Mouse (Mus musculus): ENCODE data around the gene Mapt. TPM values are rescaled to one million over a fixed set of nuclear protein-coding genes. Genes with fewer than 3 reads are reported as not detected.
A peak's percentile ranks its signal among the peaks of the same experiment; 100 is the strongest.

Gene Mapt
- polyA plus RNA-seq, 1 experiment from 2014 or later: 1,112 TPM

- Histone ChIP-seq H3K9ac (no peak overlapping the region), H3K27ac (no peak overlapping the region), H3K9me3 (no peaks in the 10 kb centered on the region), H3K4me1 (peaks cover 14% of the 10 kb centered on the region), H3K36me3 (replicated peaks) (peaks cover 26% of the 10 kb centered on the region), H3K4me2 (no peak overlapping the region), H3K4me3 (no peak overlapping the region), H3K27me3 (replicated peaks) (no peaks in the 10 kb centered on the region)
- ATAC-seq (replicated peaks): no peak
- 98% methylated on average over 18 of the region's 18 CpGs for WGBS
Observed at GRCm38 (mm10) chr11:104287113-104287512, 55.9 kb downstream of the Mapt start.

DNA sequence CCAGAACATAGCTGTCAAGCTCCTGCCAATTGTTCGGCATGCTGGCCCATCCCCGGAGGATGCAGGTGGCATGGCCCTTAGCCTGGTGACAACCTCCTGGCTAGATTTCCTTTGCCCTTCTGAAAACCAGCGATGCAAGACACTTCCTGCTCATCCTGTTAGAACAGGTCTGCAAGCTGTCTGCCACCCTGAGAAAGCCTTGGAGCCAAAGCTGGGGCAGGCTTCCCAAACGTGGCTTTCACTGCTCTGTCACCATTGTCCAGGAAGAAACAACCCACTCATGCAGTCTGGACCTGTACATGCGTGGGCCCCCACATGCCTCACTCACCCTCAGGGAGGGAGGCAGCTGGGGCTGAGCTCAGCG is 57.6 kb downstream of the Mapt start:
- Histone ChIP-seq H3K9me3 (no peaks in the 10 kb centered on the region), H3K4me3 (no peak overlapping the region), H3K36me3 (replicated peaks) (peaks cover 16% of the 10 kb centered on the region), H3K4me2 (no peak overlapping the region), H3K27ac (peak overlapping the region; percentile 58; the same call in 1 of the 2 replicates), H3K9ac (no peak overlapping the region), H3K27me3 (replicated peaks) (no peaks in the 10 kb centered on the region), H3K4me1 (peaks cover 14% of the 10 kb centered on the region)
- WGBS: 47% methylated on average over 6 of the region's 6 CpGs
- peak; percentile 18; the same call in 1 of the 2 replicates for ATAC-seq (replicated peaks)

DNA sequence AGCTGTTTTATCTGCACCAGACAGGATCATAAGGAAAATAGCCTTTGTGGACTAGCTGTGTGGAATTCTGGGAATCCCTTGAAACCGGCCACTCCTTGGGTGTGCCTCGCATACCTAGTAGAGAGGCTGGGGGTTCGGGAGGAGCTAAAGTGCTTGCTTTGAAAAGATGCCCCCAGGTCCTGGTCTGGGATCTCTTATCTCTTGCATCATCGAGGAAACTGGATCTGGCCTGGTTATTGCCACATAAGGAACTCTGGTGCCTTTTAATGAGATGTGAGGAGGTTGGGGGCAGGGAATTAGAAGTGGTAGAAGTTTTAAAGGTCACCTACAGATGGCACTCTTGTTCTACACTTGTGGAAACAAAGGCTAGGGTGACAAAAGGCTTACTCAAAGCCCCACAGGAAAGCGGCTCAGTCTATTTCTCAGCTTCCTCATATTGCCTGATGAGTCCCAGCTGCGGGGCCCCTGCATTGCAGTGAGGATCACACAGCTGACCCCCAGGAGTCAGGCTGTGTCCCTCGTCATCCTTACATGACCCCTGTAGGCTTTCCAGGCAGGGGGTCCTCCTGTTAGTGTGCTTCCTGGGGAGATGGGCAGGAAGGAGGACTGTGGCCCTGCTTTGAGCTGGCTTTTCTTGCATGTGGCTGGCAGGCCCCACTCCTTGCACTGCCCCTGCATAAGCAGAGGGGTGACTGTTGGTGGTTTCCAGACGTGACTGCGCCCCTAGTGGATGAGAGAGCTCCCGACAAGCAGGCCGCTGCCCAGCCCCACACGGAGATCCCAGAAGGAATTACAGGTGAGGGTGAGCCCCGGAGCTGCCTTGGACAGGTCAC is 58.2 kb downstream of the Mapt start:
- Histone ChIP-seq H3K27me3 (replicated peaks) (no peaks in the 10 kb centered on the region), H3K9ac (no peak overlapping the region)
- 14% methylated on average over 13 of the region's 13 CpGs for WGBS

DNA sequence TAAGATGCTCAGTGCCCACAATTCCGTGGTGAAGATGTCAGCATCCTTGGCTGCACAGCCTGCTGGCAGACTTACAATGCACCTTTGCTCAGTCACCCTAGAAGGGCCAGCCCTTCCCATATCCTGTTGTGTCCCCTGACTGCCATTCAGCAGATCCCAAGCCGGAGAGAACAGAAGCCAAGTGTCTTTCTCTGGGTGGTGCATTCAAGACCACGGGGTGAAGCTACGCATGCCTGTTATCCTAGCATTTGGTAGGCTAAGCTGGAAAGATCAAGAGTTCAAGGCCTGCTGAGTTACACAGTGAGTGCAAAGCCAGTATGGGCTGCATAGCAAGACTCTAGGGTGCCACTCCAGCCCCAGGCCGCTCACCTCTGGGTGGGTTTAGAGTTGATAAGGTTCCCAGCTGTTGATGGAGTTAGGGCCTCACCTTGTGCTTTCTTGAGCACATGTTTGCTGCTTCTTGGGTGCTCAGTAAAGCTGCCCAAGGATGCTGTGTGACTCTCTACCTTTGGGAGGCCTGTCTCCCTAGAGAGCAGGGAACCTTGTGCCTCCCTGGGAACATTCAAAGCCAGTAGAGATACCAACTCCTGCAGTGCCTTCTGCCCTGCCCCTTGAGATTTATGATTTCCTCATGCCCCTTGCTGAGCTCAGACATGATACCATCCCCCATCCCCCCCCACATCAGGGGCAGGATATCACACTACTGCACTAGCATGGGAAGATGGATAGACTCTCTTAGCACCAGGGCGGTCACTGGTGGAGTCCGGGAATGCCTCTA is 61.4 kb downstream of the Mapt start:
- Histone ChIP-seq H3K4me2 (no peak overlapping the region), H3K27me3 (replicated peaks) (no peaks in the 10 kb centered on the region), H3K36me3 (replicated peaks) (no peaks in the 10 kb centered on the region; the same call in 1 of the 2 replicates), H3K27ac (no peak overlapping the region), H3K4me1 (peaks cover 14% of the 10 kb centered on the region), H3K9me3 (no peaks in the 10 kb centered on the region), H3K4me3 (no peak overlapping the region), H3K9ac (no peak overlapping the region)
- 89% methylated on average over 7 of the region's 7 CpGs for WGBS
- no peak for ATAC-seq (replicated peaks)

More for the DNA sequence above, 58.2 kb downstream of the Mapt start:
- Histone ChIP-seq H3K4me1 (peaks cover 14% of the 10 kb centered on the region), H3K9me3 (no peaks in the 10 kb centered on the region), H3K4me3 (no peak overlapping the region), H3K36me3 (replicated peaks) (peaks cover 12% of the 10 kb centered on the region), H3K4me2 (no peak overlapping the region), H3K27ac (peak overlapping the region; percentile 58; the same call in 1 of the 2 replicates)
- ATAC-seq (replicated peaks): peak; percentile 34

- ATAC-seq (replicated peaks): no peak
- Histone ChIP-seq H3K4me2 (no peak overlapping the region), H3K27ac (no peak overlapping the region), H3K9me3 (no peaks in the 10 kb centered on the region), H3K36me3 (replicated peaks) (no peaks in the 10 kb centered on the region; the same call in 1 of the 2 replicates), H3K4me3 (no peak overlapping the region), H3K27me3 (replicated peaks) (no peaks in the 10 kb centered on the region), H3K9ac (no peak overlapping the region), H3K4me1 (peaks cover 14% of the 10 kb centered on the region)
- 81% methylated on average over 9 of the region's 9 CpGs for WGBS
Observed at GRCm38 (mm10) chr11:104293241-104293640, 62.1 kb downstream of the Mapt start.

- H3K27ac ChIP-seq: no peak overlapping the region
- no peak overlapping the region for H3K4me3 ChIP-seq
- H3K4me2 ChIP-seq: no peak overlapping the region
- no peaks in the 10 kb centered on the region for H3K4me1 ChIP-seq
- no peak overlapping the region for H3K9ac ChIP-seq
- peaks cover 15% of the 10 kb centered on the region; the same call in 1 of the 2 replicates for H3K36me3 ChIP-seq (replicated peaks)
- ATAC-seq (replicated peaks): no peak
- no peaks in the 10 kb centered on the region for H3K9me3 ChIP-seq
- H3K27me3 ChIP-seq (replicated peaks): no peaks in the 10 kb centered on the region
- WGBS: 52% methylated on average over 5 of the region's 5 CpGs
Observed at GRCm38 (mm10) chr11:104295145-104295544, 64.0 kb downstream of the Mapt start.

- H3K9ac ChIP-seq: no peak overlapping the region
- H3K27me3 ChIP-seq (replicated peaks): no peaks in the 10 kb centered on the region
- no peaks in the 10 kb centered on the region for H3K4me1 ChIP-seq
- no peaks in the 10 kb centered on the region for H3K9me3 ChIP-seq
- ATAC-seq (replicated peaks): no peak
- H3K4me2 ChIP-seq: no peak overlapping the region
- H3K36me3 ChIP-seq (replicated peaks): peaks cover 18% of the 10 kb centered on the region; the same call in 1 of the 2 replicates
- H3K27ac ChIP-seq: no peak overlapping the region
- 50% methylated on average over 6 of the region's 6 CpGs for WGBS
- no peak overlapping the region for H3K4me3 ChIP-seq
Observed at GRCm38 (mm10) chr11:104295656-104296055, 64.5 kb downstream of the Mapt start.

- Histone ChIP-seq H3K27me3 (replicated peaks) (no peaks in the 10 kb centered on the region), H3K36me3 (replicated peaks) (peaks cover 18% of the 10 kb centered on the region; the same call in 1 of the 2 replicates), H3K4me1 (0 out of 2 replicates have a peak, but pooled peaks cover 2% of the 10 kb centered on the region), H3K9me3 (no peaks in the 10 kb centered on the region), H3K4me2 (no peak overlapping the region), H3K27ac (no peak overlapping the region), H3K4me3 (no peak overlapping the region), H3K9ac (no peak overlapping the region)
- ATAC-seq (replicated peaks): no peak
- WGBS: 89% methylated on average over 3 of the region's 3 CpGs
Observed at GRCm38 (mm10) chr11:104297671-104298070, 66.5 kb downstream of the Mapt start.

- Histone ChIP-seq H3K9me3 (no peaks in the 10 kb centered on the region), H3K27ac (no peak overlapping the region), H3K4me3 (no peak overlapping the region), H3K4me1 (0 out of 2 replicates have a peak, but pooled peaks cover 5% of the 10 kb centered on the region), H3K27me3 (replicated peaks) (no peaks in the 10 kb centered on the region), H3K9ac (no peak overlapping the region), H3K36me3 (replicated peaks) (peaks cover 25% of the 10 kb centered on the region), H3K4me2 (no peak overlapping the region)
- 44% methylated on average over 12 of the region's 12 CpGs for WGBS
- ATAC-seq (replicated peaks): no peak
Observed at GRCm38 (mm10) chr11:104302628-104303027, 71.4 kb downstream of the Mapt start.

DNA sequence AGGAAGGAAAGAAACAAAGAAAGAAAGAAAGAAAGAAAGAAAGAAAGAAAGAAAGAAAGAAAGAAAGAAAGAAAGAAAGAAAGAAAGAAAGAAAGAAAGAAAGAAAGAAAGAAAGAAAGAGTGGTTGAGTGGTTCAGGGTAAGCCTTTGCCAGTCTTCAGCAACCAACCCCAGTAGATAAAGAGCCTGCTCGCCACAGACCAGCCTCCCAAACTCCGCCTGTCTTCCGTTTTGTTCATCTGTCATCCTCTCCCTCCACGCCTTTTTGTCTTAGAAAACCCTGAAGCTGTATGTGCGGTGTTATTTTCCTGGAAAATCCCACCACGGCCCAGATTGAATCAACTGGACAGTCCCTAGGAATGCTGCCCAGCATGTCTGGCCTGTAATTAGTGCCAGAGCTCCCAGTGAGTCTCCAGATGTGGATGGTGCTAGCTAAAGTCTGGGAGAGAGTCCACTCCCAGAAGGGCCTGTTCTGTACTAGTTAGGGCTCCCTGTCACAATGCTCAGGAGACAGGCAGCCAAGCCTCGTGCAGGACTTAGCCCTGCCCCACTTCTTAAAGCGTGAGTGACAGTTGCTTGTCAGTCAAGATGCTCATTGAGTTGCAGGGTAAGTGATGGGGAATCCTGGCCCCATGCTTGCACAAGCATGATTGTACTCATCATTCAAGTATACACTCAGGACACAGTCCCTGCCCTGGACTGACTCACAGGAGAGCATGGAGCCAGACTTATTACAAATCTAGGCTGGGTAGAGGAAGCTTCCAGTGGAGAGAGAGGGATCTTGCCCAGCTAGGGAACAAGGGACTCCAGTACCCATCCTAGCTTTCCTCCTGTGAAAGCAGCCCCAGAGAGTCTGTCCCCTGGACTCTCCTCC is 72.1 kb downstream of the Mapt start:
- Histone ChIP-seq H3K4me2 (no peak overlapping the region), H3K9me3 (no peaks in the 10 kb centered on the region), H3K4me3 (no peak overlapping the region), H3K27me3 (replicated peaks) (no peaks in the 10 kb centered on the region), H3K9ac (no peak overlapping the region), H3K27ac (no peak overlapping the region), H3K4me1 (0 out of 2 replicates have a peak, but pooled peaks cover 5% of the 10 kb centered on the region), H3K36me3 (replicated peaks) (peaks cover 28% of the 10 kb centered on the region)
- WGBS: 53% methylated on average over 8 of the region's 8 CpGs
- ATAC-seq (replicated peaks): no peak

- WGBS: 93% methylated on average over 7 of the region's 7 CpGs
- Histone ChIP-seq H3K9ac (no peak overlapping the region), H3K27me3 (replicated peaks) (no peaks in the 10 kb centered on the region), H3K9me3 (no peaks in the 10 kb centered on the region), H3K36me3 (replicated peaks) (peaks cover 11% of the 10 kb centered on the region), H3K4me2 (no peak overlapping the region), H3K4me1 (0 out of 2 replicates have a peak, but pooled peaks cover 5% of the 10 kb centered on the region), H3K27ac (no peak overlapping the region), H3K4me3 (no peak overlapping the region)
- no peak for ATAC-seq (replicated peaks)
Observed at GRCm38 (mm10) chr11:104305711-104306110, 74.5 kb downstream of the Mapt start.

Measured in midbrain, embryonic 15.5 days (tissue).